Mouse (Mus musculus) ES-E14 (cell line): Measurements from ENCODE around the gene Plek2.

Source experiments
- CHD2 ChIP-seq: IDR thresholded peaks from 2 replicates; pipeline ENCODE4 v1.6.1; 2014; ENCODE audit warnings: mild to moderate bottlenecking, low read depth, low read length, inconsistent platforms
- HCFC1 ChIP-seq: IDR thresholded peaks from 2 replicates; pipeline ENCODE4 v1.6.1; 2012; ENCODE audit warnings: low read length, inconsistent platforms, borderline replicate concordance; ENCODE audit not compliant: insufficient read depth
- MAFK ChIP-seq: IDR thresholded peaks from 2 replicates; pipeline ENCODE4 v1.6.1; 2014; ENCODE audit warnings: mild to moderate bottlenecking, low read depth, low read length, inconsistent platforms; ENCODE audit not compliant: insufficient read depth
- ZC3H11A ChIP-seq: IDR thresholded peaks from 2 replicates; pipeline ENCODE4 v1.6.1; 2012; ENCODE audit warnings: low read depth, mild to moderate bottlenecking, inconsistent platforms, low read length, borderline replicate concordance
- ZNF384 ChIP-seq: IDR thresholded peaks from 2 replicates; pipeline ENCODE4 v1.6.1; 2012; ENCODE audit warnings: low read depth, low read length, inconsistent platforms

DNA sequence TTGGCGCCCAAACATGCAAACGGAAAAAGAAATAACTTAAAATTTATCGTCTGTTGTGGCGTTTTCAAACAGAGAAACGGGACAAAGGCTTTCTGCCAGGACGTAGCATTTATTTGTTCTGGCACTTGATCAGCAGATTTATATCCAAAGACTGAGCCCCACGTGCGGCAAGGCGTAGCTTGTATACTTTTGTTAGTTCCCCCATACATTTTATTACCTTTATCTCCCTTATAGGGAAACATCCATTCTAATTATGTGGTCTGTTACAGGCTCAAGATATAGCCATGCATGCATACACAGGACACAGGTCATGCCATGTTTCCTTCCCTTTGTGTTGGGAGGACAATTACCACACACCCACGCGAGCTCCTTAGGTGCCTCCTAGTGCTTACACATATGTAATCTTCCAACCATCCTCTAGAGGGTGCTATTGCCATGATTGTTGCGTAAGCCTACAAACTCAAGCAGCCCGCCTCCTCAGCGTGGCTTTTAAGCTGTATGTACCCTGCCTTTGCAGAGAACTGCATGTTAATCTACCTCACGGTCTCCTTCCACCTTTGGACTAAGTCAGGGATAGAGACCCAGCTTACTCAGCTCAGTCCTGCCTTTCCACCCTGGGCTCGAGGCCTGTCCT, 12.4 kb upstream of the Plek2 start:
- no peak for TF ChIP-seq ZNF384
- no peak for TF ChIP-seq CHD2
- peak; percentile 90 for TF ChIP-seq ZC3H11A
- TF ChIP-seq HCFC1, result no peak
- TF ChIP-seq MAFK, result no peak
